Mouse (Mus musculus): ENCODE measurements at regions not wholly inside any gene's neighbourhood (a gene's known extent, or its start where the extent isn't known, plus 50 kb on each side); places are given as distances from the start of the nearest gene placed in this dataset.

DNA sequence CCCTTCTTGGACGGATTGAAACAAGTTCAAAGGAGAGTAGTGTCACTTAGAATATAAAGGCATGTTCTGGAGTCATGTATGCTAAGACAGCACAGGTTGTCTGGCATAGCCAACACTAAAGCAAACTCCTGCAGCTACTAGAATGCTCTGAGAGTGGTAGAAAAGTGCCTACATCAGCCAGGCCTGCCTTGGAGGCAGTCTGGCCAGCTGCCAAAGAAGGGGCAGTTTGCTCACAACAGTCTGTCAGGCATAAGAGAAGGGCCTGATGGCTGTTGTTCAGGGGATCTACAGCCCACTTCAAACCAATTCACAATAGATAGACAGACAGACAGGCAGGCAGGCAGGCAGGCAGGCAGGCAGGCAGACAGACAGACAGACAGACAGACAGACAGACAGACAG, 136.5 kb upstream of the Dap start:
- Histone ChIP-seq H3K36me3 (ENCODE audit: control insufficient read depth, insufficient read depth, low read length) (no peaks in the 10 kb centered on the region), H3K4me1 (replicated peaks; ENCODE audit: control insufficient read depth, insufficient read depth, low read length) (no peaks in the 10 kb centered on the region), H3K4me2 (ENCODE audit: low read depth, low read length) (no peak overlapping the region), H3K9me3 (ENCODE audit: control insufficient read depth, low read length) (no peaks in the 10 kb centered on the region), H3K27ac (ENCODE audit: low read length) (no peak overlapping the region), H3K4me3 (ENCODE audit: low read length) (no peak overlapping the region), H3K27me3 (ENCODE audit: control insufficient read depth, insufficient read depth, low read depth, low read length) (no peaks in the 10 kb centered on the region), H3K9ac (ENCODE audit: low read length) (no peak overlapping the region)
- WGBS, result 67% methylated on average over 1 of the region's 1 CpGs
- no peak for ATAC-seq (ENCODE audit: low read depth)

DNA sequence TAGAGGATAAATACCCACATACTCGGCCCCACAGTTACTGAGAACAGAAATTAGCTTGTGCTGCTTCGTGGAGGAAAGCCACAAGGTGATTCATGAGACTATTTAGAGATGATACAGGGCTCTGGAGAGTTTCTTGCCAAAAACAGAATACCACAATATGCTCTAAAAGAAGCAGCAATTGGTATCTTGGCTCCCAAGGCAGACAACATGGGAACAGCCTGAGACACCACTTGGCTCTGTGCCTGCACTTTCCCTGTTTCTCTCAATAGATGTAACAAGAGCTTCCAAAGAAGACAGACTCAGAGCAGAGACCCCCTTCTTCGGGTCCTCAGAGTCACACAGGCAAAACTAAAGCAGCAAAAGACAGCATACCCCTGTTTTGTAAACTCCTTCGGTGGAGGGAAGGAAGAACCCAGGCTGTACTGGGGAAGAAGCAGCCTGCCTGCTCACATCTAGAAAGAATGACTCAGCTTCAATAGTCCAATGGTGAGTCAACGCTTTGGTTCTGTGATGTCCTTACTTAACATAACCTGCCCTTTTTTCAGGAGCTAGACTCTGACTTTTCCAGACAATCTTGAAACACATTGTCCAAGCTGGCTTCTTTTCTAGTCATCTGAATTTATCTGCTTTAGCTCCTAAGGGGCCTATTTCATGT, 132.1 kb upstream of the Dap start:
- no peak overlapping the region for H3K4me3 ChIP-seq (ENCODE audit: low read length)
- H3K4me2 ChIP-seq (ENCODE audit: low read depth, low read length), result no peak overlapping the region
- no peak; the same call in 1 of the 2 replicates for ATAC-seq (ENCODE audit: low read depth)
- no peaks in the 10 kb centered on the region for H3K27me3 ChIP-seq (ENCODE audit: control insufficient read depth, insufficient read depth, low read depth, low read length)
- H3K9me3 ChIP-seq (ENCODE audit: control insufficient read depth, low read length), result no peaks in the 10 kb centered on the region
- H3K9ac ChIP-seq (ENCODE audit: low read length), result no peak overlapping the region
- WGBS, result 64% methylated on average over 5 of the region's 5 CpGs
- no peaks in the 10 kb centered on the region for H3K4me1 ChIP-seq (replicated peaks; ENCODE audit: control insufficient read depth, insufficient read depth, low read length)
- no peaks in the 10 kb centered on the region for H3K36me3 ChIP-seq (ENCODE audit: control insufficient read depth, insufficient read depth, low read length)
- no peak overlapping the region for H3K27ac ChIP-seq (ENCODE audit: low read length)

DNA sequence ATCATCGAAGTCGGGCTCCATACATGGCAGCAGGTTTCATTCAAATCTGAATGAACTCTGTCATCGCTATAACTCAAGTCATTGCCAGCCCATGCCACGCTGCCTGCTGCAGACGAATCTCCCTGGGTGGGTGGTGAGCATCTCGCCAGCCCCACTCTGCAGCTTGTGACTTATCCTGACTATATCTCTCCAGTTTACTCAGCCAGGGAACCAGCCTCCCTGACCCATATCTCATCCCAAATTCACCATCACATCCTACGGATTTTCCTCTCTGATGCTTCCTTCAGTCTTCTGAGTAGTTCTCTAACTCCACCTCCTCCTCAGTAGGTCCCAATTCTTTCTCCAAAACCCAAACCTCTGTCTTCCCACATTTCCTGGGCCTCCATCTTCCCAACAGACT, 127.9 kb upstream of the Dap start:
- H3K27me3 ChIP-seq (ENCODE audit: control insufficient read depth, insufficient read depth, low read depth, low read length), result no peaks in the 10 kb centered on the region
- ATAC-seq (ENCODE audit: low read depth), result no peak
- H3K36me3 ChIP-seq (ENCODE audit: control insufficient read depth, insufficient read depth, low read length), result no peaks in the 10 kb centered on the region
- no peak overlapping the region for H3K4me3 ChIP-seq (ENCODE audit: low read length)
- H3K4me1 ChIP-seq (replicated peaks; ENCODE audit: control insufficient read depth, insufficient read depth, low read length), result no peaks in the 10 kb centered on the region
- H3K4me2 ChIP-seq (ENCODE audit: low read depth, low read length), result no peak overlapping the region
- H3K9ac ChIP-seq (ENCODE audit: low read length), result no peak overlapping the region
- H3K9me3 ChIP-seq (ENCODE audit: control insufficient read depth, low read length), result no peaks in the 10 kb centered on the region
- WGBS, result 83% methylated on average over 7 of the region's 7 CpGs
- no peak overlapping the region for H3K27ac ChIP-seq (ENCODE audit: low read length)

DNA sequence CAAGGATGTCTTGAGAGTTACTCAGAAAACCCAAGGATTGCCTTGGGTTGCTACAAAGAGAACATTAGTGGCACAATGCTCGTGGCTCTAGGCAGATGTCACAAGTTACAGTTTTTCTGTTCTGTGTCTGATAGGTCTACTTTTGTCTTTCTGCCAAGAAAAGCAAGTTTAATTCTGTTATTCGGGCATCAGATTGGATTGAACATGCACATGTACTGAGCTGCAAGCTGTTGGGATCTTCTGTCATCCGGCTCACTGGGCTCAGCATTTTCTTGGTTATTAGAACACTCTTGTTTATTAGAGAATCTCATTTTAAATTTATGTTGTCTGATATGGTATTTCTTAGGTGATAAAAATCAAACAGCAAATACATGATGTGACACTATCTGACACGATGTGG, 126.8 kb upstream of the Dap start:
- Histone ChIP-seq H3K9me3 (ENCODE audit: control insufficient read depth, low read length) (no peaks in the 10 kb centered on the region), H3K36me3 (ENCODE audit: control insufficient read depth, insufficient read depth, low read length) (no peaks in the 10 kb centered on the region), H3K9ac (ENCODE audit: low read length) (no peak overlapping the region), H3K4me1 (replicated peaks; ENCODE audit: control insufficient read depth, insufficient read depth, low read length) (no peaks in the 10 kb centered on the region), H3K27me3 (ENCODE audit: control insufficient read depth, insufficient read depth, low read depth, low read length) (no peaks in the 10 kb centered on the region), H3K4me2 (ENCODE audit: low read depth, low read length) (no peak overlapping the region), H3K27ac (ENCODE audit: low read length) (no peak overlapping the region), H3K4me3 (ENCODE audit: low read length) (no peak overlapping the region)
- no peak for ATAC-seq (ENCODE audit: low read depth)
- 68% methylated on average over 4 of the region's 4 CpGs for WGBS

DNA sequence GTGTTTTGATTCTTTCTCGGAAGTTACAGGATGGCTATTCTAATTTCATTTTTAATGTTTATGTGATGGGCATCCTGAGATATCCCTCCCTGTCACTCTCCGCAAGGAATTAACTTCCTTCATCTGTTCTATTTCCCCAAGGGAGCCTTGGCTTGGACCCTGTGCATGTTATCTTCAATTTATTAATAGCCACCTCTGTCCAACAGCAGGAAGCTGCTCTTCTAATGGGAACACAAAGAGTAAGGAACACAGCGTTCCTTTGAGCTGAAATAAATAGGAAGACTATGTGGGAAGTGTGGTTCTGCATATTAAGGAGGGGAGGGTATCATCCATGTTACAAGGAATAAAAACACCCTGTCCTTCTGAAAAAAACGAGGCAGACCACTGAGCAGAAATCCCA, 119.4 kb upstream of the Dap start:
- no peaks in the 10 kb centered on the region for H3K9me3 ChIP-seq (ENCODE audit: control insufficient read depth, low read length)
- no peak overlapping the region for H3K9ac ChIP-seq (ENCODE audit: low read length)
- ATAC-seq (ENCODE audit: low read depth), result no peak
- H3K27me3 ChIP-seq (ENCODE audit: control insufficient read depth, insufficient read depth, low read depth, low read length), result no peaks in the 10 kb centered on the region
- H3K36me3 ChIP-seq (ENCODE audit: control insufficient read depth, insufficient read depth, low read length), result no peaks in the 10 kb centered on the region
- 60% methylated on average over 4 of the region's 4 CpGs for WGBS
- H3K4me1 ChIP-seq (replicated peaks; ENCODE audit: control insufficient read depth, insufficient read depth, low read length), result no peaks in the 10 kb centered on the region; the same call in 1 of the 2 replicates
- H3K4me2 ChIP-seq (ENCODE audit: low read depth, low read length), result no peak overlapping the region
- H3K4me3 ChIP-seq (ENCODE audit: low read length), result no peak overlapping the region
- no peak overlapping the region for H3K27ac ChIP-seq (ENCODE audit: low read length)

GRCm38 (mm10) chr15:31106907-31107306, 117.2 kb upstream of the Dap start:
- Histone ChIP-seq H3K4me3 (ENCODE audit: low read length) (no peak overlapping the region), H3K9ac (ENCODE audit: low read length) (no peak overlapping the region), H3K36me3 (ENCODE audit: control insufficient read depth, insufficient read depth, low read length) (no peaks in the 10 kb centered on the region), H3K4me1 (replicated peaks; ENCODE audit: control insufficient read depth, insufficient read depth, low read length) (no peaks in the 10 kb centered on the region; the same call in 1 of the 2 replicates), H3K9me3 (ENCODE audit: control insufficient read depth, low read length) (no peaks in the 10 kb centered on the region), H3K4me2 (ENCODE audit: low read depth, low read length) (no peak overlapping the region), H3K27me3 (ENCODE audit: control insufficient read depth, insufficient read depth, low read depth, low read length) (no peaks in the 10 kb centered on the region), H3K27ac (ENCODE audit: low read length) (no peak overlapping the region)
- no peak for ATAC-seq (ENCODE audit: low read depth)
- WGBS, result 65% methylated on average over 9 of the region's 9 CpGs

GRCm38 (mm10) chr15:31113216-31113615, 110.9 kb upstream of the Dap start:
- WGBS, result 44% methylated on average over 1 of the region's 1 CpGs
- H3K36me3 ChIP-seq (ENCODE audit: control insufficient read depth, insufficient read depth, low read length), result no peaks in the 10 kb centered on the region
- peak overlapping the region; percentile 44 for H3K27ac ChIP-seq (ENCODE audit: low read length)
- H3K4me2 ChIP-seq (ENCODE audit: low read depth, low read length), result no peak overlapping the region
- ATAC-seq (ENCODE audit: low read depth), result peak; percentile 65
- H3K9me3 ChIP-seq (ENCODE audit: control insufficient read depth, low read length), result no peaks in the 10 kb centered on the region
- no peaks in the 10 kb centered on the region for H3K4me1 ChIP-seq (replicated peaks; ENCODE audit: control insufficient read depth, insufficient read depth, low read length)
- H3K4me3 ChIP-seq (ENCODE audit: low read length), result no peak overlapping the region
- H3K27me3 ChIP-seq (ENCODE audit: control insufficient read depth, insufficient read depth, low read depth, low read length), result no peaks in the 10 kb centered on the region
- H3K9ac ChIP-seq (ENCODE audit: low read length), result no peak overlapping the region

DNA sequence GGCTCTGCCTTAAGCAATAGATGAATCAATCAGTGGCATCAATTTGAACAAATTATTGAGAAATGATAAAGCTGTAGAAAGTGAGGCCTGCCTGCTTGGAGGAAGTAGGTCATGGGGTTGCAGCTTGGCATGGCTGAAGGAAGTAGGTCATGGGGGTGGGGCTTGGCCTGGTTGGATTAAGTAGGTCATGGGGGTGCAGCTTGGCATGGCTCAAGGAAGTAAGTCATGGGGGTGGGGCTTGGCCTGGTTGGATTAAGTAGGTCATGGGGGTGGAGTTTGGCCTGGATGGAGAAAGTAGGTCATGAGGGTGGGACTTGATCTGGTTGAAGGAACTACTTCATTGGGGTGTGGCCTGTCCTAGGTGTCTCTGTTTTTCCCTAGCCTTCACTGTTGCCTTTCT, 106.8 kb upstream of the Dap start:
- Histone ChIP-seq H3K9me3 (ENCODE audit: control insufficient read depth, low read length) (no peaks in the 10 kb centered on the region), H3K9ac (ENCODE audit: low read length) (no peak overlapping the region), H3K27ac (ENCODE audit: low read length) (no peak overlapping the region), H3K4me1 (replicated peaks; ENCODE audit: control insufficient read depth, insufficient read depth, low read length) (no peaks in the 10 kb centered on the region; the same call in 1 of the 2 replicates), H3K27me3 (ENCODE audit: control insufficient read depth, insufficient read depth, low read depth, low read length) (no peaks in the 10 kb centered on the region), H3K4me2 (ENCODE audit: low read depth, low read length) (no peak overlapping the region), H3K4me3 (ENCODE audit: low read length) (no peak overlapping the region), H3K36me3 (ENCODE audit: control insufficient read depth, insufficient read depth, low read length) (no peaks in the 10 kb centered on the region)
- no peak for ATAC-seq (ENCODE audit: low read depth)

DNA sequence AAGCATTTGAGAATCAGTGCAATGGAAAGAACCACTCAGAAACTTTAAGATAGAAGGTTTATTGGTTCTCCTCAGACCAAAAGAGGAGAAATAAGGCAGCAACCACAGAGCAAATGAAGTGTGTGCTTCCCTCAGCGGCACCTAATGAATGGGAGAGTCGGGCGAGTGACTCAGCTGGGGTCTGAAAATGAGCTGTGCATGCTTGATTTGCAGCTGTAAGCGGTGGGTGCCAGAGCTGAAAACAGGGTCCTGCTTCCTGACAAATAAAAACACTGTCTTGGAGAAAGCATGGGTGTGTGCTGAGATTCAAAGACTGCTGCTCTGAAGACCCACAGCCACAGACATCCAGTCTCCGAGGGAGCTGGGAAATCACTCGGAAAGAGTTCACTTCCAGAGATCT, 104.0 kb upstream of the Dap start:
- 32% methylated on average over 6 of the region's 6 CpGs for WGBS
- Histone ChIP-seq H3K4me3 (ENCODE audit: low read length) (no peak overlapping the region), H3K4me1 (replicated peaks; ENCODE audit: control insufficient read depth, insufficient read depth, low read length) (no peaks in the 10 kb centered on the region; the same call in 1 of the 2 replicates), H3K27me3 (ENCODE audit: control insufficient read depth, insufficient read depth, low read depth, low read length) (no peaks in the 10 kb centered on the region), H3K36me3 (ENCODE audit: control insufficient read depth, insufficient read depth, low read length) (no peaks in the 10 kb centered on the region), H3K9me3 (ENCODE audit: control insufficient read depth, low read length) (no peaks in the 10 kb centered on the region), H3K4me2 (ENCODE audit: low read depth, low read length) (no peak overlapping the region), H3K27ac (ENCODE audit: low read length) (peak overlapping the region; percentile 42), H3K9ac (ENCODE audit: low read length) (no peak overlapping the region)
- peak; percentile 92 for ATAC-seq (ENCODE audit: low read depth)

DNA sequence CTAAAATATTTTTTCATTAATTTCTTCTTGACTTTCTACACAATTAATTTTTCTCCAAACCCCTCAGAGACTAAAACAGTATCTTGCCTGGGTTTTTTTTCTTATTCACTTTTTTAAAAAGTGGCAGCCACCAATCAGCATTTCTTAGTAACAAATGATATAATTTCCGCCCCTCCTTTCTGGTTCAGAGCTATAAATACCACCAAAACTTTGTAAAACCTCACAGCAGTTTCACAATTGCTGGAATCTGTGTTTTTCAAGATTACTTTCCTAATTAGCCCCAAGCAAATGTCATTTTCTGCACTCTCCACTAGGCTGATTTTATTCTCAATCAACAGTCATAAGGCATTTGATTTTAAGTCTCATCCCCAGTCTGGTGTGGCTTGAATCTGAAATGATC, 98.3 kb upstream of the Dap start:
- H3K9ac ChIP-seq (ENCODE audit: low read length), result no peak overlapping the region
- no peak for ATAC-seq (ENCODE audit: low read depth)
- H3K27ac ChIP-seq (ENCODE audit: low read length), result no peak overlapping the region
- no peaks in the 10 kb centered on the region for H3K9me3 ChIP-seq (ENCODE audit: control insufficient read depth, low read length)
- H3K4me2 ChIP-seq (ENCODE audit: low read depth, low read length), result no peak overlapping the region
- no peak overlapping the region for H3K4me3 ChIP-seq (ENCODE audit: low read length)
- H3K36me3 ChIP-seq (ENCODE audit: control insufficient read depth, insufficient read depth, low read length), result no peaks in the 10 kb centered on the region
- 86% methylated on average over 1 of the region's 1 CpGs for WGBS
- H3K4me1 ChIP-seq (replicated peaks; ENCODE audit: control insufficient read depth, insufficient read depth, low read length), result no peaks in the 10 kb centered on the region
- H3K27me3 ChIP-seq (ENCODE audit: control insufficient read depth, insufficient read depth, low read depth, low read length), result no peaks in the 10 kb centered on the region

All from lung, embryonic 16.5 days (tissue).